Mouse (Mus musculus) stomach, postnatal 0 days (tissue): ENCODE measurements around the gene Sema4g.

Experiments
- CTCF ChIP-seq: IDR thresholded peaks from 2 replicates; pipeline ENCODE4 v1.5.1; 2016; ENCODE audit warnings: antibody characterized with exemption, low read depth, mild to moderate bottlenecking, moderate library complexity
- EP300 ChIP-seq: optimal IDR thresholded peaks from 2 replicates; pipeline ENCODE3; 2016; ENCODE audit warnings: antibody characterized with exemption

DNA sequence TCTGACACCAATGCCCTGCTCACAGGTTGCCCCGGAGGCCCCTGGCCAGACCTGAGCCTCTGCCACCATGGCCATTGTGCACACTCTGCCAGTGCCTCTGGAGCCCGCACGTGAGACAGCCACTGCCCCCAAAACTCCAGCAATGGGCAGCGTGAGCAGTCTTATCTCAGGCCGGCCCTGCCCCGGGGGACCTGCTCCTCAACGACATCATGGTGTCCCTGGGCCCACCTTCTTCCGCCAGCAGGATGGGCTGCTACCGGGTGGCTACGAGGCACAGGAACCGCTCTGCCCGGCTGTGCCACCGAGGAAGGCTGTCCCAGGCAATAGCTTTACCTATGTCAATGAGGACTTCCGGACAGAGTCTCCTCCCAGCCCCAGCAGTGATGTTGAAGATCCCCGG, 32.5 kb downstream of the Sema4g start:
- no peak for TF ChIP-seq EP300
- no peak for TF ChIP-seq CTCF
